Mouse (Mus musculus): ENCODE measurements at regions not wholly inside any gene's neighbourhood (a gene's known extent, or its start where the extent isn't known, plus 50 kb on each side); places are given as distances from the start of the nearest gene placed in this dataset.

- ATAC-seq (ENCODE audit: low FRiP score, low TSS enrichment) = no peak
- Histone ChIP-seq H3K4me2 (replicated peaks; ENCODE audit: low read depth, low read length) (no peak overlapping the region), H3K27me3 (ENCODE audit: insufficient read depth, low read length) (peaks cover 29% of the 10 kb centered on the region), H3K4me1 (ENCODE audit: insufficient read depth, low read length) (no peaks in the 10 kb centered on the region), H3K4me3 (ENCODE audit: low read length) (no peak overlapping the region), H3K27ac (ENCODE audit: low read length) (no peak overlapping the region), H3K36me3 (ENCODE audit: insufficient read depth, low read length) (no peaks in the 10 kb centered on the region), H3K9me3 (ENCODE audit: low read length) (no peaks in the 10 kb centered on the region), H3K9ac (replicated peaks; ENCODE audit: low read length) (no peak overlapping the region)
- WGBS = 23% methylated on average over 9 of the region's 9 CpGs
Observed at GRCm38 (mm10) chr9:87412894-87413293, 157.6 kb upstream of the Cep162 start.

- WGBS = 52% methylated on average over 7 of the region's 7 CpGs
- no peaks in the 10 kb centered on the region for H3K4me1 ChIP-seq (ENCODE audit: insufficient read depth, low read length)
Observed at GRCm38 (mm10) chr9:87411044-87411443, 155.7 kb upstream of the Cep162 start.

GRCm38 (mm10) chr9:87409736-87410135 is 154.4 kb upstream of the Cep162 start:
- no peaks in the 10 kb centered on the region for H3K9me3 ChIP-seq (ENCODE audit: low read length)
- 95% methylated on average over 3 of the region's 3 CpGs for WGBS
- H3K36me3 ChIP-seq (ENCODE audit: insufficient read depth, low read length) = no peaks in the 10 kb centered on the region
- H3K9ac ChIP-seq (replicated peaks; ENCODE audit: low read length) = no peak overlapping the region
- no peak overlapping the region for H3K27ac ChIP-seq (ENCODE audit: low read length)
- H3K27me3 ChIP-seq (ENCODE audit: insufficient read depth, low read length) = peaks cover 22% of the 10 kb centered on the region
- H3K4me2 ChIP-seq (replicated peaks; ENCODE audit: low read depth, low read length) = no peak overlapping the region
- H3K4me3 ChIP-seq (ENCODE audit: low read length) = no peak overlapping the region
- H3K4me1 ChIP-seq (ENCODE audit: insufficient read depth, low read length) = no peaks in the 10 kb centered on the region
- ATAC-seq (ENCODE audit: low FRiP score, low TSS enrichment) = no peak

More at GRCm38 (mm10) chr9:87411044-87411443, 155.7 kb upstream of the Cep162 start:
- Histone ChIP-seq H3K36me3 (ENCODE audit: insufficient read depth, low read length) (no peaks in the 10 kb centered on the region), H3K9me3 (ENCODE audit: low read length) (no peaks in the 10 kb centered on the region), H3K27ac (ENCODE audit: low read length) (no peak overlapping the region), H3K27me3 (ENCODE audit: insufficient read depth, low read length) (peaks cover 22% of the 10 kb centered on the region), H3K9ac (replicated peaks; ENCODE audit: low read length) (no peak overlapping the region), H3K4me2 (replicated peaks; ENCODE audit: low read depth, low read length) (no peak overlapping the region), H3K4me3 (ENCODE audit: low read length) (no peak overlapping the region)
- no peak for ATAC-seq (ENCODE audit: low FRiP score, low TSS enrichment)

- no peak for ATAC-seq (ENCODE audit: low FRiP score, low TSS enrichment)
- Histone ChIP-seq H3K27ac (ENCODE audit: low read length) (no peak overlapping the region), H3K9ac (replicated peaks; ENCODE audit: low read length) (no peak overlapping the region), H3K36me3 (ENCODE audit: insufficient read depth, low read length) (no peaks in the 10 kb centered on the region), H3K27me3 (ENCODE audit: insufficient read depth, low read length) (peaks cover 16% of the 10 kb centered on the region), H3K4me2 (replicated peaks; ENCODE audit: low read depth, low read length) (no peak overlapping the region), H3K9me3 (ENCODE audit: low read length) (no peaks in the 10 kb centered on the region), H3K4me3 (ENCODE audit: low read length) (no peak overlapping the region), H3K4me1 (ENCODE audit: insufficient read depth, low read length) (no peaks in the 10 kb centered on the region)
- WGBS = 76% methylated on average over 8 of the region's 8 CpGs
Observed at GRCm38 (mm10) chr9:87408805-87409204, 153.5 kb upstream of the Cep162 start.

- no peak overlapping the region for H3K4me2 ChIP-seq (replicated peaks; ENCODE audit: low read depth, low read length)
- H3K9ac ChIP-seq (replicated peaks; ENCODE audit: low read length) = no peak overlapping the region
- no peak overlapping the region for H3K27ac ChIP-seq (ENCODE audit: low read length)
- no peak for ATAC-seq (ENCODE audit: low FRiP score, low TSS enrichment)
- no peaks in the 10 kb centered on the region for H3K4me1 ChIP-seq (ENCODE audit: insufficient read depth, low read length)
- H3K9me3 ChIP-seq (ENCODE audit: low read length) = no peaks in the 10 kb centered on the region
- 65% methylated on average over 12 of the region's 12 CpGs for WGBS
- no peak overlapping the region for H3K4me3 ChIP-seq (ENCODE audit: low read length)
- H3K36me3 ChIP-seq (ENCODE audit: insufficient read depth, low read length) = no peaks in the 10 kb centered on the region
- H3K27me3 ChIP-seq (ENCODE audit: insufficient read depth, low read length) = peaks cover 3% of the 10 kb centered on the region
Observed at GRCm38 (mm10) chr9:87406476-87406875, 151.1 kb upstream of the Cep162 start.

GRCm38 (mm10) chr9:87405115-87405720 is 149.9 kb upstream of the Cep162 start:
- Histone ChIP-seq H3K4me3 (ENCODE audit: low read length) (no peak overlapping the region), H3K4me1 (ENCODE audit: insufficient read depth, low read length) (no peaks in the 10 kb centered on the region), H3K9me3 (ENCODE audit: low read length) (no peaks in the 10 kb centered on the region), H3K9ac (replicated peaks; ENCODE audit: low read length) (no peak overlapping the region), H3K4me2 (replicated peaks; ENCODE audit: low read depth, low read length) (no peak overlapping the region), H3K36me3 (ENCODE audit: insufficient read depth, low read length) (no peaks in the 10 kb centered on the region), H3K27ac (ENCODE audit: low read length) (no peak overlapping the region), H3K27me3 (ENCODE audit: insufficient read depth, low read length) (no peaks in the 10 kb centered on the region)
- no peak for ATAC-seq (ENCODE audit: low FRiP score, low TSS enrichment)
- WGBS = 80% methylated on average over 7 of the region's 7 CpGs

GRCm38 (mm10) chr9:87402010-87402409 is 146.7 kb upstream of the Cep162 start:
- no peaks in the 10 kb centered on the region for H3K36me3 ChIP-seq (ENCODE audit: insufficient read depth, low read length)
- no peak overlapping the region for H3K27ac ChIP-seq (ENCODE audit: low read length)
- 70% methylated on average over 3 of the region's 3 CpGs for WGBS
- H3K9ac ChIP-seq (replicated peaks; ENCODE audit: low read length) = no peak overlapping the region
- no peaks in the 10 kb centered on the region for H3K27me3 ChIP-seq (ENCODE audit: insufficient read depth, low read length)
- ATAC-seq (ENCODE audit: low FRiP score, low TSS enrichment) = no peak
- H3K9me3 ChIP-seq (ENCODE audit: low read length) = no peaks in the 10 kb centered on the region
- H3K4me2 ChIP-seq (replicated peaks; ENCODE audit: low read depth, low read length) = no peak overlapping the region
- no peaks in the 10 kb centered on the region for H3K4me1 ChIP-seq (ENCODE audit: insufficient read depth, low read length)
- no peak overlapping the region for H3K4me3 ChIP-seq (ENCODE audit: low read length)

- no peak for ATAC-seq (ENCODE audit: low FRiP score, low TSS enrichment)
- Histone ChIP-seq H3K9ac (replicated peaks; ENCODE audit: low read length) (no peak overlapping the region), H3K4me1 (ENCODE audit: insufficient read depth, low read length) (no peaks in the 10 kb centered on the region), H3K36me3 (ENCODE audit: insufficient read depth, low read length) (no peaks in the 10 kb centered on the region), H3K4me3 (ENCODE audit: low read length) (no peak overlapping the region), H3K27me3 (ENCODE audit: insufficient read depth, low read length) (no peaks in the 10 kb centered on the region), H3K4me2 (replicated peaks; ENCODE audit: low read depth, low read length) (no peak overlapping the region), H3K9me3 (ENCODE audit: low read length) (no peaks in the 10 kb centered on the region), H3K27ac (ENCODE audit: low read length) (no peak overlapping the region)
- WGBS = 79% methylated on average over 5 of the region's 5 CpGs
Observed at GRCm38 (mm10) chr9:87387516-87387915, 132.2 kb upstream of the Cep162 start.

- ATAC-seq (ENCODE audit: low FRiP score, low TSS enrichment) = no peak
- WGBS = 80% methylated on average over 3 of the region's 3 CpGs
- H3K27me3 ChIP-seq (ENCODE audit: insufficient read depth, low read length) = no peaks in the 10 kb centered on the region
- no peaks in the 10 kb centered on the region for H3K9me3 ChIP-seq (ENCODE audit: low read length)
- no peak overlapping the region for H3K4me3 ChIP-seq (ENCODE audit: low read length)
- H3K4me2 ChIP-seq (replicated peaks; ENCODE audit: low read depth, low read length) = no peak overlapping the region
- no peaks in the 10 kb centered on the region for H3K36me3 ChIP-seq (ENCODE audit: insufficient read depth, low read length)
- H3K4me1 ChIP-seq (ENCODE audit: insufficient read depth, low read length) = no peaks in the 10 kb centered on the region
- H3K9ac ChIP-seq (replicated peaks; ENCODE audit: low read length) = no peak overlapping the region
- H3K27ac ChIP-seq (ENCODE audit: low read length) = no peak overlapping the region
Observed at GRCm38 (mm10) chr9:87383513-87383912, 128.2 kb upstream of the Cep162 start.

- Histone ChIP-seq H3K27me3 (ENCODE audit: insufficient read depth, low read length) (no peaks in the 10 kb centered on the region), H3K9me3 (ENCODE audit: low read length) (no peaks in the 10 kb centered on the region), H3K4me3 (ENCODE audit: low read length) (no peak overlapping the region), H3K9ac (replicated peaks; ENCODE audit: low read length) (no peak overlapping the region), H3K4me2 (replicated peaks; ENCODE audit: low read depth, low read length) (no peak overlapping the region), H3K4me1 (ENCODE audit: insufficient read depth, low read length) (no peaks in the 10 kb centered on the region), H3K27ac (ENCODE audit: low read length) (no peak overlapping the region), H3K36me3 (ENCODE audit: insufficient read depth, low read length) (no peaks in the 10 kb centered on the region)
- WGBS = 56% methylated on average over 7 of the region's 7 CpGs
- ATAC-seq (ENCODE audit: low FRiP score, low TSS enrichment) = no peak
Observed at GRCm38 (mm10) chr9:87377921-87378320, 122.6 kb upstream of the Cep162 start.
